Mouse (Mus musculus): ENCODE results near the gene Lrrn2.

GRCm38 (mm10) chr1:132858516-132859383 lies 21.3 kb upstream of the Lrrn2 start:
- TF ChIP-seq CHD2 (IDR thresholded peaks at IDR 0.05; ENCODE audit: low read length), result no peak
- TF ChIP-seq EP300 (IDR thresholded peaks at IDR 0.05; ENCODE audit: low read depth in 1 of 2, low read length in 2 of 2), result no peak
- TF ChIP-seq POLR2AphosphoS2 (IDR thresholded peaks at IDR 0.05; ENCODE audit: low read length), result no peak
- no peak for TF ChIP-seq TBP (IDR thresholded peaks at IDR 0.05; ENCODE audit: low read depth, low read length)
